Mouse (Mus musculus): ENCODE data around the gene Pgk1.

Gene Pgk1

DNA sequence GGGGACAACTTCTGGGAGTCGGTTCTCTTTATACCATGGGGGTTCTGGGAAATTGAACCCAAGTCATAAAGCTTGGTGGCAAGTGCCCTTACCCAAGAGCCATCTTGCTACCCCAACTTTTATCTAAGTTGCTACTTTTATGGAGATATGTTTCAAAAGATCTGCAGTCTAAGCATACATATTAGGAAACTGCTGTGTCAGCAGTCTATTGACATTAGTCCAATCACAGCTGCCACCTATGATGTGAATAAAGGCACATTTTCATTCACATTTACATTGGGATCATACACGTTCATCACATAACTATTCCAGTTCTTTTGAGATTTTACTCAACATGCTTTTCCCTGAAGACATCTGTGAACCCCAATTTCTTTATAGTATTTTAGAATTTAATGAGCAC lies 22.2 kb downstream of the Pgk1 start:
- DNase-seq (ENCODE audit: extremely low read depth, low read depth, low spot score): no peak

- no peak for DNase-seq (ENCODE audit: extremely low read depth, low read depth, low spot score)
Observed at GRCm38 (mm10) chrX:106219171-106220032, 32.5 kb downstream of the Pgk1 start.

GRCm38 (mm10) chrX:106221058-106221457 lies 34.2 kb downstream of the Pgk1 start, which contains the start of gene Taf9b:
Taf9b (minus strand) TSS chrX:106221158.
- no peak for DNase-seq (ENCODE audit: extremely low read depth, low read depth, low spot score)
